Mouse (Mus musculus) gonadal fat pad, adult 2 months (tissue): ENCODE results near the gene Glrx. TPM values are rescaled to one million over a fixed set of nuclear protein-coding genes. Genes with fewer than 3 reads are reported as not detected.
"Not testable (repeated sequence)": the region's sequence is repeated elsewhere in the genome, so short reads cannot be mapped to it uniquely, and the experiment has no call there.

Experiments used
- DNase-seq: peaks from one replicate; pipeline ENCODE4 v3.0.0-alpha.2; 2012; ENCODE audit warnings: low read depth
- polyA plus RNA-seq: library from polyadenylated mRNA; depleted of rRNA; stranded (reverse); fragments of >200 nt; gene quantifications from 2 replicates; pipeline ENCODE4 v1.2.3, GENCODE M21; 2012; rRNA removed

Gene Glrx
- polyA plus RNA-seq: 58.3 and 58.4 TPM in 2 replicates

DNA sequence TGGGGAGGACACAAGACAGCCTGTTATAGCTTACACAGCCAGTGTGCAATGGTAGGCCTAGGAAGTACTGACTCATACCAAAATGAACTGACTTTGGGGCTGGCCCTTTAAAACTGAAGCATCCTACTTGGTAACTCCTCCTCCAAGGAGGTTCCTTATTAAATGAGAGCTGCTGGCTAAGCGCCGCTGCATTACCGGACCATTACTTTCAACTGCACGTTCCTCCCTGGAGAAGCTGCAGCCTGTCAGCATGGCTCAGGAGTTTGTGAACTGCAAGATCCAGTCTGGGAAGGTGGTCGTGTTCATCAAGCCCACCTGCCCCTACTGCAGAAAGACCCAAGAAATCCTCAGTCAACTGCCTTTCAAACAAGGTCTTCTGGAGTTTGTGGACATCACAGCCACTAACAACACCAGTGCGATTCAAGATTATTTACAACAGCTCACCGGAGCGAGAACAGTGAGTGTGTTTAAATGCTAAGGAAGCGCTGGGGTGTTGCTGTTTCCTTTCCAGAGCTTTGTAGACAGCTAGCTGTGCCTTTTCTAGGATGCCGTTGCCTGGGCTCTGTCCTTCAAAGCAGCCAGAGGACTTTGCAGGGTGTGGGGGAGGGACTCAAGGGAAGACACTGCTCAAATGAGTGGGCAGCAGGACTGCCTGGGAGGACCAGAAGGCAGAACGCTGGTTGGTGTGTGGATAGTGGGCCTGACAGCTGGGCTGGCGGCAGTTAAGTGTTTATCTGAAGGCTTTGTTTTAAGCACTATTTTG, at the start of gene Glrx:
Glrx (plus strand) TSS at position 150 of the 763 bp plus-strand sequence.
- DNase-seq: peak; percentile 71

DNA sequence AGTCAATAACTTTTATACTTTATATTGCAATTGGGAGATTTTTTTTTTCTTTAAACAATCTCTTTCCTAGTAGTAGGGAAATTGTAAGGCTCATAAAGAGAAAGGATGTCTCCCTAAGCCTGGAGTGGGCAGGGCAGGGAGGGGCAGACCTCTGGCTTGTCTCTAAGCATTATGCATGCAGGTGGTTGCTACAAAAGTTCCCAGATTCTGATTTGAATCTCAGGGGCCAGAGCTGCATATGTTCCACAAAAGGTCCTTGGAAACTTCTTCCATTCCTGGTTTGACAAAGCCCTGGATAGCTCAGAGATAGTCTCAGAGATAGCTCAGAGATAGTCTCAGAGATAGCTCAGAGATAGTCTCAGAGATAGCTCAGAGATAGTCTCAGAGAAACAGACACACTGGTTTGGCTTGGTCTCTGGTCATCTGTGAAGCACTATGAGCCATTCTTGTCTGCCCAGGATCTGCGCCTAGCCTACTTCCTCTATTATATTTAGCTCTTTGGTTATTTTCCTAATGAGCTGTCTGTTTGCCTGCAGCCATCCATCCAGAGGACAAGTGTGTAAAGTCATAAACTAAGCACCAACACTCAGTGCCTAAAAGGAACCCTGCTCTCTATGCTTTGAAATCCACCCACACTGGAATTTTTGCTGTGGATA, 49.0 kb upstream of the Glrx start:
- no peak for DNase-seq

DNA sequence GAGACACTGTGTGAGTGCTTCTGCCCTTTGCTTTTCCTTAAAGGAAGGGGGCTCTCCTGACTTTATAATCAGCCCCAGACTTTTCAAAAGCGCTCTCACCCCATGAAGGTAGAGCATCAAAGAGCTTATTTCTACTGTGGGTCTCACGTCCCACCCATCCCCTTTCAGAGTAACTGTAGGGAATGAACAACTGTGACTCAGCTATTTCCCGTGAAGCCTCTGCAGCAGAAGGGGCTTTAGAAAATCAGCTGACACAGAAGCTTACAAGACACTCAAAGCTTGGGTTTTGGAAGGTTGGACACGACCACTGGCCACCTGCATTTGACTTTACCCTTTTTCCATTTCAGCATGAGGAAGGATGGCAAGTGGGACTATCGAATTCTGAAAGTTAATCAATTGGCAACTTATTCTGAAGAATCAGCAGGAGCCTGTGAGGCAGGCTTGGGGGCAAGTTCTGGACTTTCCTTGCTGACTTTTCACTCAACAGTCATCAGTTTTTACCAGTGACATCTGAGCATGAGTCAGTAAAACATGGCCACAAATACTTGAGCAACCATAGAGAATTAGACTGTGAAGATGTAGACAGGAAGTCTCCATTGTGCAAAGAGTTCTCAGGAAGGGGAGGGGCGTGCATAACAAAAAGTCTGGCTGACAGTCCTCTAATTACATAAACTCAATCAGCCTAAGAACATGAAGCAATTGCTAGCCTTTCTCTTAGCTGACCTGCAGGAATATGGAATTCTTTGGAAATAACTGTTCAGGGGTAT, 45.6 kb upstream of the Glrx start:
- no peak for DNase-seq

DNA sequence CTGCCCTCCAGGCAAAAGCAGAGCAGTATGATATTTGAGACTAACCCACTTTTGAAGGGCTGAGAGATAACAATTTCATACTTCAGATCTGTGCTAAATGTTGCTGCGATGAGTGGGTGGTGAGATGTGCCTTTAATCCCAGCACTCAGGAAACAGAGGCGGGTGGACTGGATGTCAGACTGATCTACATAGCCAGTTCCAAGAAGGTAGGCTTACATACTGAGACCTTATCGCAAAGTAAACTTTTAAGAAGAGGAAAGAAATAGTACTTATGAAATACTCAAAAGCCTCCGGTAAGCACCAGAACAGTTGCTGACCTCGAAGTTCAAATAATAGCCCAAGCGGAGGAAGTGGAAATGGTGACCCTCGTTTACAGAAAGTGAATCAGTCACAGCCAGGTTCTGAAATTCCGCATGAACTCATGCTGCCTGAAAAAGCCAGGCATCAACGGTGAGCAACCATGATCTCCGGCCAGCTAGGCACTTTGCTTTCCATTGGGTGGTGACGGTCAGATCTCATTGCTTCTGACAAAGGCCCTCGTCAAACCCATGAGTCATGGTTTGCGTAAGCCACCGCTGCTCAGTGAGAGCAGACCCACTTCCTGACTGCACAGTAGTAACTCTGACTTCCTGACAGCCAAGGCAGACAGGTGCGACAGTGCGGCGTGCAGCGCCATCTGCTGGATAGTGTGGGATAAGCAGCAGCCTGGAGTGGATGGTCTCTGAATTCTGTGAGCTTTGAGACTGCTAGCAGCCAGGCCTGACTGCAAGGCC, 42.1 kb upstream of the Glrx start:
- no peak for DNase-seq

DNA sequence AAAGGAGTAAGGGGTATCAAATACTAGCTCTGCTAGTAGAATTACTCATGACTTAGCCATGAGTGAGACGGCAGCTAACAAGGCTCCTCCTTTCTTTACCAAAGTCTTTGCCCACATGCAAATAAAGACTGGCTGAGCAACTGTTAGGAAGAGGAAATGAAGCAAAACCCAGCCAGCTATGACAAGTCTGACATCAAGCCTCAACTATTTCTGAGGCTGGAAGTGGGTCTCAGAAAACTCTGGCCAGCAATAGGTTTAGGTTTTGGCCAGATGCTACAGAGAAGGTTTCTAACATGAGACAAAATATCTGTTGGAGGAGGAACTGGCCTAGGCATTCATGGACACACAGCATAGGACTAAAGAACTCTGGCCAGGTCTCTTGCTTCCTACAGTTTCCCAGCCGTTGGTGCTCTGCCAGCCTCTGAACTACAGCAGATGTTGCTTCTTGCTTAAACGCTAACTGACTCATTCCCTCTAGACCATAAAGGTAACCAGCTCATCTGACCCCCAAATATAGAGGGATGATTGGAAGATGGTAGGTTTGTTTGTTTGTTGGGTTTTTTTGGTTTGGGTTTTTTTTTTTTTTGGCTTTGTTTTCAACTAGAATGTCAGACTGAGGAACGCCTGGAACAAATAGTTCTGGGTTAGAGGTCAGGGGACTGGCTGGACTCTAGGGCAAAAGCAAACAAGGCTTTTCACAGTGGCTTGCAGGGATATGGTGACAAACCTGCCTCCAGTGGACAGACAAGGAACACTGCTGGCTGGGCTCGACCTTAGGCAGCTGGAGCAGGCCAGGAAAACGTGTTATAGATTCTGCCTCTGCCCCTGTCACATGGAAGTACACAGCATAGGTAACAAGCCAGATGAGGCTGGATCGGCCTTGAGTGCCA, 41.0 kb upstream of the Glrx start:
- DNase-seq: no peak

DNA sequence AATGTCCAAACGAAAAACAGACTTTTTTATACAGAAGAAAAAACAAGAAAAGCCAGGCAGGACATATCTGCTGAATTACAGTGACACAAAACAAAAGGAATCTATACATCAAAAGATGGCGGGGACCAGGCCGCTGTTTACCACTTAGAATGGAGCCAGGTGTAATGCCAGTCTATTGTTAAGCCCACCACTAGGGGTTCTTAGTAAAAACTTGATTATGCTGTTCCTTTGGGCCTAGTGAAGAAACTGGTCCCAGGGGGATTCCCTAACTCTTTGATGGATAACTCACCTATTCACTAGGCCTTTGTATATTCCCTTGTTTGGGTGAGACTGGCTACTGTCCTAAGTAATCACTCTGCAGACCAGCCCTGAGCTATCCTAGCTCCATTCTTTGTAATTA, 40.2 kb upstream of the Glrx start:
- DNase-seq: no peak

DNA sequence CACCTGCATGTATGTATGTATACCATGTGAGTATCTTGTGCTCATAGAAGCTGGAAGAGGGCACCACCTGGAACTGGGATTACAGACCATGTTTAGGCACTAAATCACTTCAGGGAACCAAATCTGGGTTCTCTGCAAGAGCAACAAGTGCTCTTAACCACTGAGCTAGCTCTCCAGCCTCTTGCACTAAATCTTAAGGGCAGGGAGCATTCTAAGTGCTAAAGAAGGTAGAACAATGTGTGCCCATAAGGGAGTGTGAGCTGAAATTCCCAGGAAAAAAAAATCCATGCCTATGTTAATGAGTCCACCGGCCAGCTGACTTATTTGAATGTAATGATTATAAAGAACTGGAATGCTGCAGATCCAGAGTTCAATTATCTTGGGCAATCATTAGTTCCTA, 31.7 kb upstream of the Glrx start:
- no peak for DNase-seq

DNA sequence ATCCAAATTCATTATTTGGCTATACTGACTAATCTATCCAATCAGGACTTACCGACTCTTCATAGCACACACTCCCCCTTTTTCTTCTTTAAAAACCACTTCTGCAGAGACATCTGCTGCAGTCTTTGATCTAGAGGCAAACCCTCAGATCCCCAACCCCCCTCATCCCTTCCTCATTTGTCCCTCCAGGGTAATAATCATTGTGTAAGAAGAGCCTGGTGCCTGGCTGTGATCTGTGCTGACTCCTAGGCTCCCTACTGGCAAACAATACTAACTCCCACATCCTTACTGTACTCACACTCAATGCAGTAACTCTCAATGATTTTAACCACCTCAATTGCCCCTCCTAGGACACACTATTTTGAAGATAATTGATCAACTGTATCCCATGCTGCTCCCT, 29.7 kb upstream of the Glrx start:
- no peak for DNase-seq

DNA sequence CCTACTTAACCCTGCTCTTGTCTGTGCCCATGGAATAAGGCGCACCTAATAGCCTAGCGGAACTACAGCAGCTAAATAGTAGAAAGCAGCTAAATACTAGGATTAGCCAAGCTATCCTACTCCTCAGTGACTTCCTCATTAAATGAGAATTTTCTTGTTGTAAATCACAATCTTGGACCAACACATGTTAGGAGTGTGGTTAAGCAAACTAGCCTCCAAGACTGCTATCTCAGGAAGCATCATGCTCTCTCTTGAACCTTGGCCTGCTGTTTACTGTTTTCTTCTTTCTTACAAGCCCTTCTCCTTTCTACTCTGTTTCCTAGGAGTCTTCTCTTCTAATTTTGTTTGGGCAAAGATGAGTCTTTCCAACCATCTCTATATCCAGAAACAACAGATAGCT, 22.5 kb upstream of the Glrx start:
- DNase-seq: no peak

DNA sequence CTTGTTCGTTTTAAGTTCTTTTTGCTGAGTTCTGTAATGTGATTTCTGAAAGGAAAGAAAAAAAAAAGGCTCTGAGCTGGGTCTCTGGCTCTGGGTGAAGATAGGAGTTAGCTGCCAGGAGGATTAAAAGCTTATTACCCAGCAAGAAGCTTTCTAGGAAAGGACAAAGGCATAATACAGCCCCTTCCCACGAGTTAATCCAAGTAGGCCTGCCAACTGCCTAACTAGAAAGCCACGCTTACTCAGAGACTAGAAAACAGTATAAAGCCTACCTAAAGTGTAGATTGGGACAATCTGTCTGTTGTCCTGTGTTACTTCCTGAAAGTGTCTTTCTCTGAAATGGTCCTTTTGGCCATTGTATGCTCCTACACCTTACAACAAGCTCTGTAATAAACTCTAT, 21.2 kb upstream of the Glrx start:
- DNase-seq: no peak

DNA sequence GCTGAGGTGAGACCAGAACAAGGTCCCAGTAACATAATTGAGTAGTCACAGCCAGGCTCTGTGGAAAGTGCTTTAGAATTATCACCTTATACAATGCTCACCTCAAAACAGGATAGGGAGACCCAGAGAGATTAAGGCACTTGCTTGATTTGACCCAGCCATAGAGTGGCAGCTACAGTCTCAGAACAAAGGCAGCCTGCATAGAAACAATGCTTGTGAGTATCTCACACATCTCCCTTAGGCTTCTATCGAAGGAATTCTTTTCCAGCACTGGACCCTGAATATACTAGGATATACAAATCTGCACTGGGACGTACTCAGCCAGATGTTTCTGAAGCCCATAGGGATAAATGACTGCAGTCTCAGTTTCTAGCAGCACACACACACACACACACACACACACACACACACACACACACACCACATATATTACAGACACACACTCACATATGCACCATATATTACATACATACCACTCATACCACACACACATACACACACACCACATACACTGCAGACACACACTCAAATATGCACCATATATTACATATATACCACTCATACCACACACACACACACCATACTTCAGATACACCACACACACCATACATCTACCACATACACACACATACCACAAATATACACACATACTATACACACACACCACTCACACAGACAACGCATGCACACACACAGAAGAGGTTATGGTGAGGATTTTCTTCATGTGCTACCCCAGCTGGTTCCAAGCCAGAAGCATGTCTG, 20.5 kb upstream of the Glrx start:
- no peak for DNase-seq

DNA sequence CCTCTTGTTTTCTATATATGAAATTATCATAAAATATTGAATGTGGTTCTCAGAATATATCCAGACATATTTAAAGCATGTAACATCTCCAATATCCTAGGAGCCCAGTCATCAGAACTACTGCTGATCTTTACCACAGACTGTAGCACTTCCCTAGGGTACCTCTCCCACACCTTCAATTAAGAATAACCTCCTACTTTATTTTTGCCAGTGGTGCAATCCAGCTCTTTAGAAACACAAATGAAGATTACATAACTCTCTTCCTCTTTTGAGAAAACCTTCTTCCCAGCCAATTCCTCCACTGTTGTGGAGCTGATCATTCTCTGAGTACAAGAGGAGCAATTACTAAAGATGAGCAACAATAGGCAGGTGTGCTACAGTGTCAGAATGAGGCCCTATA, 19.8 kb upstream of the Glrx start:
- DNase-seq: no peak

DNA sequence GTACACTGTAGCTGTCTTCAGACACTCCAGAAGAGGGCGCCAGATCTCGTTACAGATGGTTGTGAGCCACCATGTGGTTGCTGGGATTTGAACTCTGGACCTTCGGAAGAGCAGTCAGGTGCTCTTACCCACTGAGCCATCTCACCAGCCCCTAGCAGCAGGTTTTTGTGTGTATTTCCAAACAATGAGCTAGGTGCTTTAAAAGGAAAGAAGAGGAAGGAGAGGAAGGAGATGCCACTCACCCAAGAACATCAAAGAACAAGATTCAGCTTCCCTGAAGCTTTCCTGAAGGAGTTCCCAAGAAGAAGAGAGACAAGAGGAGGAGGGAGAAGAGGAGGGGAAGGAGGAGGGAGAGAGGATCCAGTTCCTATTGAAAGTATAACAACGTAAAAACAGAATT, 17.3 kb upstream of the Glrx start:
- not testable (repeated sequence) for DNase-seq

DNA sequence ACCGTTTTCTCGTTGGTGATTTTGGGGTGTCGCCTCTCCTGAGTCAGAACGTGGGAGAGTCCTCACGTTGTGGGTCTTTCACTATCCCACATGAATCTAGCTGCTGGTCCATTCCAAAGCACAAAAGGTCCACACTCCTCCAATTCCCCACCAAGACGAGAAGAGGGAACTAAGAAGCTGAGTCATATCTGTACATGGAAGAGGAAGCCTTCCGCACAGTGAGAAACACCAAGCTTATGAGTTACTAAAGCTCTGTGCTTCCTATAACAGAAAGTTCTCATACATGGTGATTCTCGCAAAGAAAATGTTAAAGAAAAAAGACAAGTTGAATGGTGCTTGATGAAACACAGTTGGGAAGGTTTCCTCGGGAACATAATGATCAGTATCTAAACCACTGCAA, 16.5 kb upstream of the Glrx start:
- no peak for DNase-seq

DNA sequence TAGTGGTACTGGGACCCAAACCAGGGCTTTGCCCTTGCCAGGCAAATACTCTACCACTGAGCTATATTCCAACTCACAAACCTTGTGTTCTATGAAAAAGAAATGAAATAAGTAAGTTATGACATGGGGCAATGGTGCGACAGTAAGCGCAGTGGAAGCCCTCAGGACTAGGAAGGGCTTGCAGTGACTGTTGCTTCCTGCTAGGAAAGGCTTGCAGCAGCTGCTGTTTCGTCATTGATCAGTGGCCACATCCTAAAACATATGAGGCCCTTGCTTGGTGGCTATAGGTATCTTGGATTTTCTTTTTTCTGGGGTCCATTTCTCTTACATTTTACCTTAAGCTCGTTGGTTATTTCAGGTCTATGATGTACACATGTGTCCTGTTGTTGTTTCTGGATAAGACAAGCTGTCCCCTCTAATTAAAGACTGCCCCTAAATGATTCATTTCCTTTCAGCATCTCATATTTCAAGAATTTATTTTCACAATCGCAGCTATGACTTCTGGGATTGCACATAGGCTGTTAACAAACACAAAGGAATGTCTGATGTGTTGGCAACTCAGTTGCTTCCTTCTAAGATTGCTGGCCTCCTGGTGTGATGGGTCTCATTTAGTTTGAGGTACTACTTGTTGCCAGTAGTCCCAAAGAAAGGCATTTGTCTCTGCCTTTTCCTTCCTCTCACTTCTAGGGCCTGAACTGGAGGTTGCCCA, 14.9 kb upstream of the Glrx start:
- DNase-seq: no peak

DNA sequence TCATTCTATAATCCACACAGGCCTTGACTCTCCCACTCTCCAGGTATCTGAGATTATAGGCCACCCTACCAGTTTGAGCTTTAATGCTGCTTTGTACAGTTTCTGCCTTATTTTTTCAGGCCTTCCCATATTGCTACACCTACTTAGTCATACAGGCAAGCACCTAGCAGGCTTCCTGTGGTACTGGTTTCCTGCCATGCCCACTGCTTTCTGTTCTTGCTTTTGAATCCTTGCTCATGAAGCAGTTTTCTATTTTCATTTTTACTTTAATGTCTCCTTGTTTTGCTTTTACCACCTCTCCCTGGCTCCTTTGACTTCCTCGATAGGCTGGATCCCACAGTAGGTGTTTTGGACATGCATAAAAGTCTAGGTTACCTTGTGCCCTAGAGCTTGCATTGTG, 14.3 kb upstream of the Glrx start:
- DNase-seq: no peak

DNA sequence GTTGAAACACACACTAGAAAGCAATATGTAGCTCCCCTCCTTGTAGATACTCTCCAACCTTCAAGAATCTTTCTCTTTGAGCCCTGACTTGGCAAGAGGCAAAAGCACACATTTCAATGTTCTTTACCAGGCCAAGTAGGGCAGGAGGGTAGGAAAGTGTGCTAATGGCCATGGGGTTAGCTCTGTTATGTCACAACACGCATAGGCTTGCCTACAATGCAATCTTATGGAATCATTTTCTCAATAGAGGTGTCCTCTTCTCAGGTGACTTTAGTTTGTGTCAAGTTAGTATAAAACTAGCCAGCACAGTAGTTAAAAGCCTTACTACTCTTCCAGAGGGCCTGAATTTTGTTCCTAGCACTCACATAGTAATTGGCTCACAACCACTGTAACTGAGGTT, 9.0 kb upstream of the Glrx start:
- peak; percentile 97 for DNase-seq

DNA sequence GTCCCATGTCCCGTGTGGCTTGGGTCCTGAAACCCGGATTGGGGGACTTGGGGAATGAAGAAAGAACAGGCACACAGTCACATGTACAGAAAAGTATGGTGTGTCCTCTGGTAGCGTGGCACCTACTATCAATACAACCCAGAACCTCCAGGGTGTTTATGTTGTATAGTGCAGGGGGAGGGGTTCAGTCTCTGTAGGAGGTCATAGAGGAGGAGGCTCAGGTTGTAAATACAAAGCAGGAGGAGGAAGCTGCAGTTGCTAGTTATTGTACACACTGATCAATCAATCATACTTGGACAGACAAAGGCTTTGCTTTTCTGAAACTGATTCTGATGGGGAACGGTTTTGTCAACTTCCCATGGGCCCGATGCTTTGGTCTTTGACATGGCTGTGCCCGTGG, 8.0 kb upstream of the Glrx start:
- DNase-seq: no peak

DNA sequence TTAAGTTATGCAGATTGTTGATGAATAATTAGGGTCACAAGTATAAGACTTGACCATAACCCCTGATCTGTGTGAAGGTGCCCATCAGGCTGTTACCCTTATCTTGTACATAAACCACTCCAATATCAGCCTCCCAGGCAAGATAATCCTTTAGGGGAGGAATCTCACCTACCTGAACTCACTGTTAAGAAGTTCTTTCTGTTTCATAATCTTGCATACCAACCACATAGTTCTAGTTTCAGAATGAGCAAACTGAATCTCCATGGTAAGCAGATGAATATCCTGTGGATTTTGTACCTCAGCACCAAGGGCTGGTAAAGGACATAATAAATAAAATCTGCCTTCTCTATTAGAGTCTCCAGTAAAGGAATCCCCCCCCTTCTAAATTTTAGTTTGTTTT, 7.0 kb upstream of the Glrx start:
- DNase-seq: no peak

DNA sequence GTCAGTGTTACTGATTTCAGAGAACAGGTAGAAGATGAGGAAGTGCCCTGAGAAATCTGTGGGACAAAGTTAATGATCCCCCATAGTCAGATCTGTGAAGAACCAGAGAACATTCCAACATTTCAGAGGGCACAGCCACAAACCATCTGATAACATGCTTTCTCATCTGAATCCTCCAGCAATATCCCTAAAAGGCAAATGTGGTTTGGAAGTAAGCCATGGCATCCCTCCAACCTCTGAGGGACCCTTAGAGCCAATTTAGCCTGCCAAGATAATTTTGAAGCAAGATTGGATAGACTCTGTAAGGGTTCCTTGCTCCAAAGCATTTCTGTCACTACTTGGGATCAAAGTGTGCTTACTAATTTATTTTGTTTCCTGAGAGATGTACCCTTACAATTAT, 6.2 kb upstream of the Glrx start:
- DNase-seq: no peak
